Mouse (Mus musculus) ovary, adult 18-20 months (tissue): ENCODE results near the gene Vmn2r27.

Experiments used
- DNase-seq: peaks from one replicate; pipeline ENCODE4 v3.0.0; 2022; ENCODE audit warnings: low spot score, mixed read lengths

The Vmn2r27 gene

GRCm38 (mm10) chr6:124231756-124232155 lies at the start of gene Vmn2r27:
Vmn2r27 (minus strand) TSS chr6:124231856.
- no peak for DNase-seq

- no peak for DNase-seq
Measured at GRCm38 (mm10) chr6:124278291-124278690, 46.6 kb upstream of the Vmn2r27 start.

- DNase-seq, result no peak
Measured at GRCm38 (mm10) chr6:124277641-124278040, 46.0 kb upstream of the Vmn2r27 start.

- DNase-seq, result no peak
Measured at GRCm38 (mm10) chr6:124273231-124273880, 41.7 kb upstream of the Vmn2r27 start.

- no peak for DNase-seq
Measured at GRCm38 (mm10) chr6:124262696-124263095, 31.0 kb upstream of the Vmn2r27 start.

GRCm38 (mm10) chr6:124260198-124260931 lies 28.7 kb upstream of the Vmn2r27 start:
- DNase-seq, result no peak

- no peak for DNase-seq
Measured at GRCm38 (mm10) chr6:124255721-124256470, 24.2 kb upstream of the Vmn2r27 start.

- DNase-seq, result no peak
Measured at GRCm38 (mm10) chr6:124202116-124202515, 29.5 kb downstream of the Vmn2r27 start.

GRCm38 (mm10) chr6:124168499-124169257 lies 63.0 kb downstream of the Vmn2r27 start:
- no peak for DNase-seq

GRCm38 (mm10) chr6:124166596-124166995 lies 65.1 kb downstream of the Vmn2r27 start:
- DNase-seq, result no peak

- DNase-seq, result no peak
Measured at GRCm38 (mm10) chr6:124149808-124150207, 81.8 kb downstream of the Vmn2r27 start.
